In genomic region chr4:116173072-116173471, GRCm38 (mm10) we compare ENCODE assay signal across 18 mouse cellular contexts. TPM values are rescaled to one million over a fixed set of nuclear protein-coding genes. Genes with fewer than 3 reads are reported as not detected.
DNase-seq lines count a peak whose midpoint lies in the region; ATAC-seq and TF ChIP-seq lines count a peak whose summit lies in the region.
"Had no signal": no experiment of that assay in that cellular context is flagged by ENCODE, and none has a peak within 500 bp of the region (broad histone marks: within the 10 kb centered on the region; RNA-seq: fewer than 3 reads in every experiment).

Gene 1700042G07Rik (plus strand): TSS chr4:116173372.
Gene Gm49337 (plus strand): TSS chr4:116173384.

- H3K27ac ChIP-seq in gastrocnemius, adult 2 months: peak within 1 kb of the TSS; percentile 87
- peak within 1 kb of the TSS; percentile 88 for H3K27ac ChIP-seq in heart, postnatal 0 days (ENCODE audit: low read depth)
- peak within 1 kb of the TSS; percentile 42; the same call in 1 of the 2 replicates for H3K27ac ChIP-seq in midbrain, embryonic 10.5 days (replicated peaks)
- H3K27ac ChIP-seq in midbrain, embryonic 16.5 days (ENCODE audit: low read length): no peak within 1 kb of the TSS
- peak within 1 kb of the TSS; percentile 24; the same call in 1 of the 2 replicates for H3K27ac ChIP-seq in stomach, embryonic 16.5 days (ENCODE audit: low read length)
- H3K27ac ChIP-seq: neural tube, embryonic 15.5 days had no signal

- no peak for DNase-seq in gastrocnemius, adult 2 months
- DNase-seq in gastrocnemius, adult 18-20 months (ENCODE audit: low spot score): no peak
- no peak for DNase-seq in heart, postnatal 0 days (ENCODE audit: low spot score)
- DNase-seq in heart, adult 18-20 months: no peak
- no peak for DNase-seq in midbrain, embryonic 10.5 days (ENCODE audit: low spot score)
- no peak for DNase-seq in embryo, embryonic 10.5 days (ENCODE audit: low spot score)
- DNase-seq: B cell, adult 2 months; liver; lung, embryonic 14.5 days; right cerebral cortex, adult 18-20 months had no signal

- peaks cover 32% of the 10 kb centered on the region for H3K4me1 ChIP-seq in heart, postnatal 0 days (ENCODE audit: control insufficient read depth, insufficient read depth)
- peaks cover 44% of the 10 kb centered on the region for H3K4me1 ChIP-seq in midbrain, embryonic 10.5 days
- H3K4me1 ChIP-seq in midbrain, embryonic 16.5 days (ENCODE audit: control insufficient read depth, insufficient read depth, low read length): peaks cover 11% of the 10 kb centered on the region
- peaks cover 24% of the 10 kb centered on the region for H3K4me1 ChIP-seq in stomach, embryonic 16.5 days (ENCODE audit: control insufficient read depth, insufficient read depth, low read length)

- no peak for TF ChIP-seq EP300 in heart, postnatal 0 days (IDR thresholded peaks at IDR 0.05; ENCODE audit: low read depth)

- intact Hi-C loops in gastrocnemius, adult 2 months (cut with DNase I): no loop called here

- 88% methylated on average over 6 of the region's 6 CpGs for WGBS in heart, postnatal 0 days
- 84% methylated on average over 6 of the region's 6 CpGs for WGBS in midbrain, embryonic 10.5 days
- 81% methylated on average over 6 of the region's 6 CpGs for WGBS in midbrain, embryonic 16.5 days
- 83% methylated on average over 6 of the region's 6 CpGs for WGBS in stomach, embryonic 16.5 days

- no peaks in the 10 kb centered on the region for H3K9me3 ChIP-seq in heart, postnatal 0 days (replicated peaks; ENCODE audit: control insufficient read depth, low read length)
- no peaks in the 10 kb centered on the region for H3K9me3 ChIP-seq in midbrain, embryonic 10.5 days (replicated peaks)
- no peaks in the 10 kb centered on the region for H3K9me3 ChIP-seq in midbrain, embryonic 16.5 days (replicated peaks; ENCODE audit: control insufficient read depth, low read length, poor library complexity, severe bottlenecking)
- H3K9me3 ChIP-seq in stomach, embryonic 16.5 days (replicated peaks; ENCODE audit: control insufficient read depth, low read length): no peaks in the 10 kb centered on the region
- H3K9me3 ChIP-seq: megakaryocyte, embryonic 14.5 days; neural tube, embryonic 15.5 days had no signal

- TF ChIP-seq CTCF in gastrocnemius, adult 2 months (IDR thresholded peaks at IDR 0.05): no peak
- TF ChIP-seq CTCF in heart, postnatal 0 days (IDR thresholded peaks at IDR 0.05; ENCODE audit: low read depth): no peak

- no peaks in the 10 kb centered on the region for H3K36me3 ChIP-seq in heart, postnatal 0 days (replicated peaks; ENCODE audit: control insufficient read depth, insufficient read depth, low read length)
- no peaks in the 10 kb centered on the region for H3K36me3 ChIP-seq in midbrain, embryonic 10.5 days
- H3K36me3 ChIP-seq in midbrain, embryonic 16.5 days (ENCODE audit: control insufficient read depth, insufficient read depth, low read length): no peaks in the 10 kb centered on the region
- no peaks in the 10 kb centered on the region for H3K36me3 ChIP-seq in stomach, embryonic 16.5 days (ENCODE audit: control insufficient read depth, insufficient read depth, low read length)
- H3K36me3 ChIP-seq: neural tube, embryonic 15.5 days had no signal

- no peak within 1 kb of the TSS for H3K4me2 ChIP-seq in heart, postnatal 0 days (ENCODE audit: low read depth, low read length)
- no peak within 1 kb of the TSS for H3K4me2 ChIP-seq in midbrain, embryonic 16.5 days (ENCODE audit: low read length)
- H3K4me2 ChIP-seq in stomach, embryonic 16.5 days (ENCODE audit: low read depth, low read length): no peak within 1 kb of the TSS
- H3K4me2 ChIP-seq: lung, embryonic 14.5 days; neural tube, embryonic 15.5 days had no signal

- H3K4me3 ChIP-seq in gastrocnemius, adult 2 months: no peak within 1 kb of the TSS
- H3K4me3 ChIP-seq in heart, postnatal 0 days (ENCODE audit: low read depth, low read length): no peak within 1 kb of the TSS
- no peak within 1 kb of the TSS for H3K4me3 ChIP-seq in midbrain, embryonic 10.5 days
- no peak within 1 kb of the TSS for H3K4me3 ChIP-seq in midbrain, embryonic 16.5 days (ENCODE audit: low read depth, low read length)
- H3K4me3 ChIP-seq in stomach, embryonic 16.5 days (replicated peaks; ENCODE audit: low read length): no peak within 1 kb of the TSS
- H3K4me3 ChIP-seq: neural tube, embryonic 15.5 days had no signal

- no peak for ATAC-seq in heart, postnatal 0 days (ENCODE audit: insufficient read depth, low read depth)
- ATAC-seq in midbrain, embryonic 16.5 days: no peak
- no peak for ATAC-seq in stomach, embryonic 16.5 days (ENCODE audit: insufficient read depth, low FRiP score)
- ATAC-seq: forebrain, embryonic 14.5 days had no signal

- no peak within 1 kb of the TSS for H3K9ac ChIP-seq in heart, postnatal 0 days (replicated peaks; ENCODE audit: low read depth, low read length)
- H3K9ac ChIP-seq in midbrain, embryonic 16.5 days (ENCODE audit: low read depth, low read length): no peak within 1 kb of the TSS
- H3K9ac ChIP-seq in stomach, embryonic 16.5 days (ENCODE audit: low read length): no peak within 1 kb of the TSS
- H3K9ac ChIP-seq: lung, embryonic 14.5 days; neural tube, embryonic 15.5 days had no signal

- no peaks in the 10 kb centered on the region for H3K27me3 ChIP-seq in heart, postnatal 0 days (ENCODE audit: control insufficient read depth, insufficient read depth, low read length)
- H3K27me3 ChIP-seq in midbrain, embryonic 10.5 days (ENCODE audit: low read depth, poor library complexity, severe bottlenecking): no peaks in the 10 kb centered on the region
- no peaks in the 10 kb centered on the region for H3K27me3 ChIP-seq in midbrain, embryonic 16.5 days (ENCODE audit: control insufficient read depth, insufficient read depth, low read depth, low read length)
- no peaks in the 10 kb centered on the region for H3K27me3 ChIP-seq in stomach, embryonic 16.5 days (ENCODE audit: control insufficient read depth, insufficient read depth, low read length)
- H3K27me3 ChIP-seq: neural tube, embryonic 15.5 days had no signal

RNA-seq across cellular contexts. Expression of gene 1700042G07Rik, which starts in this region (rescaled TPM):
- not detected for total RNA-seq in gastrocnemius, adult 2 months (2021)
- total RNA-seq in gastrocnemius, adult 18-20 months (2021): not detected
- not detected in 2 replicates for total RNA-seq in heart, postnatal 0 days (2014; rRNA removed; ENCODE audit: low replicate concordance)
- not detected in 2 replicates for polyA plus RNA-seq in heart, postnatal 0 days (2015; fragmentation: Nextera tagmentation; extraction: Ambion mirVana)
- total RNA-seq in heart, adult 18-20 months (2021): not detected
- not detected in 2 replicates for polyA plus RNA-seq in midbrain, embryonic 10.5 days (2016; fragmentation: Nextera tagmentation; extraction: Ambion mirVana)
- polyA plus RNA-seq in midbrain, embryonic 16.5 days (2015; fragmentation: Nextera tagmentation; extraction: Ambion mirVana): not detected in 2 replicates
- polyA plus RNA-seq in stomach, embryonic 16.5 days (2015; fragmentation: Nextera tagmentation; extraction: Ambion mirVana): not detected in 2 replicates
- total RNA-seq: granulocyte monocyte progenitor cell, adult 5-6 weeks; left cerebral cortex, postnatal 14 days had no signal
- polyA plus RNA-seq: forebrain, embryonic 14.5 days; kidney, embryonic 16.5 days; lung, embryonic 14.5 days; neural tube, embryonic 15.5 days had no signal

RNA-seq across cellular contexts. Expression of gene Gm49337, which starts in this region (rescaled TPM):
- total RNA-seq in gastrocnemius, adult 2 months (2021): under 1 TPM in 1 of 2 experiments, not detected in 1; 0.47 TPM
- total RNA-seq in gastrocnemius, adult 18-20 months (2021): under 1 TPM; 0.50 to 0.62 TPM
- not detected in 2 replicates for total RNA-seq in heart, postnatal 0 days (2014; rRNA removed; ENCODE audit: low replicate concordance)
- polyA plus RNA-seq in heart, postnatal 0 days (2015; fragmentation: Nextera tagmentation; extraction: Ambion mirVana): not detected in 2 replicates
- not detected for total RNA-seq in heart, adult 18-20 months (2021)
- polyA plus RNA-seq in midbrain, embryonic 10.5 days (2016; fragmentation: Nextera tagmentation; extraction: Ambion mirVana): not detected in 2 replicates
- not detected in 2 replicates for polyA plus RNA-seq in midbrain, embryonic 16.5 days (2015; fragmentation: Nextera tagmentation; extraction: Ambion mirVana)
- not detected in 2 replicates for polyA plus RNA-seq in stomach, embryonic 16.5 days (2015; fragmentation: Nextera tagmentation; extraction: Ambion mirVana)
- polyA plus RNA-seq: forebrain, embryonic 14.5 days; kidney, embryonic 16.5 days; lung, embryonic 14.5 days; neural tube, embryonic 15.5 days had no signal
